Mouse (Mus musculus) skeletal muscle tissue, adult 2 months (tissue): ENCODE measurements at regions not wholly inside any gene's neighbourhood (a gene's known extent, or its start where the extent isn't known, plus 50 kb on each side); places are given as distances from the start of the nearest gene placed in this dataset.

ENCODE experiments used
- DNase-seq: peaks from one replicate; pipeline ENCODE4 v3.0.0-alpha.2; 2012; ENCODE audit warnings: low read depth, low spot score

DNA sequence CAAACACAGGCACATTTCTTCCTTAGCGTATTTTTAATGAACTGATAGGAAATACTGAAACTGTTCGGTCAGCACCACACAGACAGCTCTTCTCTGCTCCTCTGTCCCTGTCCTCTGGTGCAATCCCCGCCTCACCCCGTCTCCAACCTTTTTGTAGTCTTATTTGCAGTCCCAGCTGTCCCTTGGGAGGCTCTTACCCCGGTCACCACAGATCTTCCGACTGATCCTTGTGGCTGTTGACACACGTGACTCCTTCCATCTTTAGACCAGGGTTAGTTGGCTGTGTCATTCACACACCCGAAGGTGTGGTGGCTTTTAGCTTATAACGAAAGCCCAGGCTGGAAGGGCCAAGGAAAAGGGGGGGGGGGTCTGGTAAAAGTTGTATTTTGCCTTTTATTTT, 56.4 kb downstream of the Cyp26a1 start:
- no peak for DNase-seq

DNA sequence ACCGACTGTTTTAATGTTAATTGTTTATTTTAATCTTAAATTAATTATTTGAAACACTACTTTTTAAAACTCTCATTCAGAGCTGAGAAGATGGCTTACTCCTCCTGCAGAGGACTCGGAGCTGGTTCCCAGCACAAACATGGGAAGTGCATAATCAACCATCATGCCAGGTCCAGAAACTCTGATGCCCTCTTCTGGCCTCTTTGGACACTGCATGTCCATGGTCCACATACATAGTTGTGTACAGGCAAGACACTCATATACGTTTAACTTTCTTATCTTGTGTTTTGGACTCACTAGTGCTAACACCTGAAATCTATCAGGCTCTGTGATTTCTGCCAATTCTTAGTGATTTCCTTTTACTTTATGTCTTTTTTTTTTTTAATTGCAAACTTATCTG, 57.8 kb downstream of the Cyp26a1 start:
- no peak for DNase-seq

DNA sequence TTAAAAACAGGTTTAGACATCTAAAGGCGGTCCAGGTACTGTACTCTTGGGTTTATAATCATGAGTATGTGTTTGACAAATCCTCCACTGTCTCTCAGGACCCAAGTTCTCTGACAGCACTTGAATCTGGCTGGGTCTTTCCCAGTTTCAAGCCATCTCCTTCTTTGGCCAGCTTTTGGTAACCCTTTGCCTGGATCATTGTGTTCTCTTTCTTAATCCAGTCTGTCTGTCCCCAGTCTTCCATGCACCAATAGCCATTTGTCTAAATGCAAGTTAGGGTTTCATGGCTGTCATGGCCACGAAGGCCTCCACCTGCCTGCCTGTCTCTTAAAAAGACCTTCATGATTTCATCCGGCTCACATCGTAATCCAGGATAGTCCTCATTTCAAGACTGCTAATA, 71.8 kb downstream of the Cyp26a1 start:
- no peak for DNase-seq

DNA sequence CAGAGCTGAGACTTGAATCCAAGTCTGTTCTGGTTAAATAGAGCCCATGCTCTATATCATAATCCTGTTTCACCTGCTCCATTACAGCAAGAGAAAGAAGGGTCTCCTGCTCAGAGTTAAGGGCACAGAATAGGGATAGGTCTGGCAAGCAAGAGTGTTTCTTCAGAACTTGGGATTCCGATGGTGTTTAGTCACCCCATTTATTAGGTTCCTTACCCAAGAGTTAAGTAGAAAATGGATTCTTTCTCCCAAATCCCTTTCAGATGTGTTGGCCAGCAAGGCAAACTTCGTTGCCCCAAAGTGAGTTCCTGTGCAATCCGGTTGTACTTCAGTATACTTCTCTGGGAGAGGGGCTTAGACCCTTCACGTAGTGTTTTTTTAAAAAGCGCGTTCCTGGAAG, 74.4 kb downstream of the Cyp26a1 start:
- no peak for DNase-seq

DNA sequence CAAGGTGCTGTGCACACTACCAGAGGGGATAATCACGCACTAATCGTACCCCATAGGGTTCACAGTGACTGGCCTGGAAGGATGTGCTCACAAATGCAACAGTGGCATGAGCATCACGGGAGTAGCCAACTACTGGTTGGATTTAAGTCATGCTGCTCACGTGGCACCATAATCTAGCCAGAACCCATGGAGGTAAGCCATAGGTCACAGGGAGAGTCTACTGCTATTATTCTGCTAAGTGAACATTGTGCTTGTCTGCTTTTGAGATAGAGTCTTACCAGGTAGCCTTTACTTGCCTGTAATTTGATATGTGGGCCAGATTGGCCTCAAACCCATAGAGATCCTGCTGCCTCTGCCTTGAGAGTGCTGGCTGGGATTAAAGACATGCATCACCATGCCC, 77.0 kb downstream of the Cyp26a1 start:
- DNase-seq = no peak

DNA sequence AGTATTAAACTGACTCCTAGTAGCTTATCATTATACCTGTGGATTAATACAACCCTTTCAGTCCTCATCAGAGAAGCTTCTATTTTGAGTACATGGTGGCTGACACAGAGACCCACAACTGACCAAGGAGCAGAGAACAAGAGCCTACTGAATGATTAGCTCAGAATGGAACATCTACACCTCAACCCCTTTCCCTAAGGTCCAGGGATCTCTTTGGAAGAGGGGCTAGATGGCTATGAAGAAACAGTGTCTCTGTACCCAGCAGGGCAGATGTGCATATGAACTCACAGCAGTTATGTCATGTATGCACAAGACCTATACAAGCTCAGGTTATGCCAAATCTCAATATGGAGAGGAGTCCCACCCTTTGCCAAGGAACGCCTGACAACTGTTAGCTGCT, 77.4 kb downstream of the Cyp26a1 start:
- no peak for DNase-seq

DNA sequence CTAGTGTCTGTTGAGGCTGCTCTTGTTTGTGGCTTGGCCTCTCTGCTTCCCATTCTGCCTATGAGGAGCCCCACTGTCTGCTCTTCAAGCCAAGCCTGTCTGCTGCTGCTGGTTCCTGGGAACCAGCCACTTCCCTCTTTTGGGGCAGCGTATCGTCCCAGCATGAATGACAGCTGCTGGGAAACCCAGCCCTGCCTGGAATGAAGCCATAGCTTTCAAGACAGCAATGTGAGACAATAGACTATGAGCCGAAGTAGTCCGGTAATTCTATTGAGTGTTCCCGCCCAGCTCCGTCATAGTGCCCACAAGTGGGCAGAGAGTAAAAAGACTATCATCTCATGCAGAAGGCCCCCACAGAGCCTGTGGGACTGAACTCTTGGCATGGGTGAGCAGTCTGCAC, 80.4 kb downstream of the Cyp26a1 start:
- no peak for DNase-seq

DNA sequence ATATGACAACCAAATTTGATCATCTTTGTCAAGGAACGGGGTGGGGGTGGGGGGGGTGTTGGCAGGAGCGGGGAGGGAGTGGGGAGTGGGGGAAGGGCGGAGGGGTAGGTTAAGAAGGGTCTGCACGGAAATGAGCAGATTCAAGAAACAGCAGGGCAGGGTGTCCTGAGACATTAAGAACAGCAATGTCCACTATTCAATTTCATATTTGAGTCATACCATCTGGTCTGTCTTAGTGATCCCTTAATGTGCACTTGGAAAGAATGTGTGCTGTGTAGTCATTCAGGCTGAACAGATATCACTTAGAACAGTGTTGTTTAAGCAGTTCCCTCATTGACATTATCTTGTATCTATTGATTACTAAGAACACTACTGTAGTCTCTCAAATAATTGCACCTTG, 81.0 kb downstream of the Cyp26a1 start:
- DNase-seq = no peak

DNA sequence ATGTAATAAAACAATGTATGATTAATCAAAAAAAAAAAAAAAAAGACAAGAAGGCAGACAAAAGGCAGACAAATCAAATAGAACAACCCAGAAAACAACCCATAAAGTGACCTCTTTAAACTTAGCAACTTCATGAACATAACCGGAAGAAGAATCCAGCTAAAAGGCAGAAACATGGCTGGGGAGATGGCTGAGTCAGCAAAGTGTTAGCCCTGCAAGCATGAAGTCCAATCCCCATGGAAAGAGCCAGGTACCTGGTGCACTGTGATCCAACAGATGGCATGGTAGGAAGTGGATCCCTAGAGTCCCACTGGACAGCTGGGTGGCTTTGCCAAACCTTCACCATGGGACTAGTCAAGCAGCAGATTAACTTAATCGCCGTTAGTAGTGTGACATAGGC, 90.9 kb downstream of the Cyp26a1 start:
- no peak for DNase-seq

DNA sequence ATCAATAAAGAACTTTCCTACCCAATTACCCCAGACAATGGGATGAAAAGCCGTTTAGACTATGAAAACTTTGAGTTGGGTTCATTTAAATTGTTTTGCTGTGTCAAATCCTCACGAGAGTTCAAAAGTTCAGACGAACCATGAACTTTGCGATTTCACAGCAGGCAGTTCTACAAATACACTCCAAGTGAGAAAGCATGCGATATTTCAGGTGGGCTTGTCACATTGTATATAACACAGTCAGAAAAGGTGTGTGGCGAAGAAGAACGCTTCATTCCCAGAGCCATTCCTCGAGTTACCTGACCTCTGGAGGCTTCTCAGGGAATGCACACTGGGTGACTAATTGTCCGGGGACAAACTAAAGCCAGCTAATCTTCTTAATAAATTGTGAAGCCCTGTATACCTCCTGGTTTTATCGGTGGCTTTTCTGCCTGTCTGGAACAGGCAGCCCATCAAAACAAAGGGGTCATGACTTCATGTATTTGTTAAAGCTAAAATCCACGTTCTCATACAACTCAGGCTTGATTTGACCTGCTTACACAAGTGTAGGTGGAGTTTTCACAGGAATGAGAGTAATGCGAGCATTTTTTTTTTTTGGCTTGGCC, 92.1 kb downstream of the Cyp26a1 start:
- no peak for DNase-seq

DNA sequence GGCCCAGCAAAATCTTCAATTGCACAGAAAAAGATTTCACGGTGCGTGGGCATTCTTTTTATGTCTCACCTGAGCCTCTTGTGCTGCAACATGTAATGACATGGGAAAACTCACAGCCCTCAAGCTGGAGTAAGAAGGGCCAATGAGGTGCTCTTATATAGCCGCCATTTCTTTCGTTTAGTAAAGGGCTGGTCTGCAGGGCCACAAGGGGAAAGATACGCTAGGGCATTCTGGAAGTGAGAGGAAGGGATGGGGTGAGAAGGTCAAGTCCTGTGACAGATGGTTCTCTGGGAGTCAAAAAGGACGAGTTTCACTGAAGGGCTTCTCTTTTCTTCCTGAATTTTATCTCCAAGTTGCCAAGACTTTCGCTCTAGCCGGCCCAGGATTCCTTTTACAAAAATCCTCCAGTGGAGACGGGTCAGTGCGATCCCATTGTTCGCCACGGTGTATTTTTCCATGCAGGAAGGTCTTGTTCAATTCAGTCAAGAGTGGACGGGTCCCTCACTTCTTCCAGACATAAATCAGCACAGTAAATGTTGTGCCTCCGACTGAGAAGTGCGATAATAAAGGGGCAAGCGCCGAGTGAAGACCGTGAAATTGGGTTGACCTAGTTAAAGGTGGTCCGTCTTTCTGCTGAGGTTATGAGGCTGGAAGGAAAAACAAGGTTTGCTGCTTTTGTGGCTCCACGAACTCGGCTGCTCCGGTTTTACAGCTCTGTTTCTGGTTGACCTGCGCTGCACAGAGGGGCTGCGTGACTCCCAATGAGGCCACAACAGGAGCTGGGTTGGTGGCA, 92.9 kb downstream of the Cyp26a1 start:
- DNase-seq = no peak

DNA sequence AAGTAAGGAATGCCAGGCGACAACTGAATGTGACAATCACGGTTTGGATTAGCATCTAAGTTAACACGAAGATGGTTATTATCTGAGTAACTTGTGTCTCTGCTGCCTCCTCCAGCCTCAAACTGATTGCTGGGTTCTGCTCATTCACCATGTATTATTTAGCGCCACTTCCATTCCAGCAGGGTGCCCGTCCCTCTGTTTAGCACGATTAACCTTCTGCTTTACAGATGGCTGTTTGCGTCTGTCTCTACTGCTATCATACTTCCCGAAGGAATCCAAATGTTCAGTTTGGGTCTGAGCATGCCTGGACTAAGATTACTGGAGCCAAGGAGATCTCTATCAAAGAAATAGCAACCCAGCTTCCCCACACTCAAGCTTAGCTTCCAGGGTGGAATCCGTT, 95.6 kb downstream of the Cyp26a1 start:
- DNase-seq = no peak

DNA sequence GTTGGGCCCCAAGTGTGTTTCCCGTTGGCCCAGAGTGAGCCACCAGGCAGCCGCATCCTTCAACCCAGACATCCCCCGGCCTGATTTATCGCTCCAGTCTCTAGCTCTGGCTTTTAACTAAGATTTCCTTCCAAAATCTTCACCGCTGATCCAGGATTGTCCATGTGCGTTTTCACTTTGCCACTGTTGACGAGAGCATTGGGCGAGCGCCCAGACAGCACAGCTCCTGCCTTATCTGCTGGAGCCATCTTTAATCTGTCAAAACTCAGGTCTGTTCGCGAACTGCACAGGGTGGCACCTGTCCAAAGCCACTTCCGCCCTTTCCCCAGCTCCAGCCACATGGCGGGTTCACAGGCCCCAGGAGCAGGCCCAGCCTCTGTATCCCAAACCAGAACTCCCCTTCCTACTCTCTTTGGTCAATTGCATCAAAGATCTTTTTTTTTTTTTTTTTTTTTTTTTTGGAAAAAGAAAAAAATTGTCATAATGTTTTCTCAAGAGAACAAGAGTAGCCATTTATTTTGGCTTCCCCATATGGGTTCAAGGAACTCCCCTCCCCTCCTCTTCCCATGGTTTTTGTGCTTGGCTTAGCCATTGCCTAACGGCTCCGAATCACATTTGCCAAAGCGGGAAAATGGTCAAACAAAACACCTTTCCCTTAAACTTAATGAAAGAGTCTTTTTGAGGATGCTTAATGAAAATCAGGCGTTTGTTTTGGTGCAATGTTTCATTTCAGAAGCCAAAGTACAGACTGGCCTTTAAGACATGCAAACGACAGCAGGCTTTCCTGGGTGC, 98.2 kb downstream of the Cyp26a1 start:
- DNase-seq = peak; percentile 39

DNA sequence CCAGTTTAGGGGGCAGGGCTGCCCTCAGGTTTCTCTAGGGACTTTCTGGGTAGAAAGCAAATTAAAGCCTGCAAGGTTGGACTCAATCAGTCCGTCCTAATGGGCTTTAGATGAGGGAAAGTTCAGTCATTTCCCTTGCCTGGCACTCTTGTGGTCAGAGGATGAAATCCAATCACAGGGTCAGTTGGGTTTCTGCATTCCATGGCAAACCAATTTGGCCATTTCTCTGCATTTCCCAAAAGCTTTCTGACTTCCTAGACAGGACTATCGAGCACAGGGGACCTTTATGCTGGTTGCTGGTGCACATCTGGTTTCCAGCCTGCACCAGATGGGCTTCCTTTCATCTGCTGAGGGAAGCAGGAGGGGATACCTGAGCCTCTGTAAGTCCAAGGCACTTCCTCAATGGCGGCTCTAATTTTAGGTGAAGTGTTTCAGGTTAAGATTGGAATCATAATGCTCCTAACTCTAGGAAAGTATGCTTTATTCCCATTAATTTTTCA, 102.6 kb downstream of the Cyp26a1 start:
- no peak for DNase-seq

DNA sequence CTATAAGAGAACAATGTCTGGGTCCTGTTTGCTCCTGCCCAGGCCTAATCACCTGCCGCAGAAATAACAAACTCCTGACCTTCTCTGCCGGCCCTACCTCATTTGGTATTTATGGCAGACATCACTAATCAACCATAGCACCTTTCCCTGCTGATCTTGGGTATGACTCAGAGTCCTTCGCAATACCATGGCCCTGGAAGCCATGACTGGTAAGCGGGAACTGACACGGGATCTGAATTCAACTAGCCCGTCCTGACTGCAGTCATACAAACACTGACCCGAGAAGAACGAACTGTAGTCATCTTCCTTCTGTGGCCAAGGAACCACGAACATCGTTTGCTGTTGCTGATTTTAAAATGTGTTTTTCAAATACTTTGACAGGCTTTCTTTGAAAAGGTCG, 112.1 kb downstream of the Cyp26a1 start:
- no peak for DNase-seq

DNA sequence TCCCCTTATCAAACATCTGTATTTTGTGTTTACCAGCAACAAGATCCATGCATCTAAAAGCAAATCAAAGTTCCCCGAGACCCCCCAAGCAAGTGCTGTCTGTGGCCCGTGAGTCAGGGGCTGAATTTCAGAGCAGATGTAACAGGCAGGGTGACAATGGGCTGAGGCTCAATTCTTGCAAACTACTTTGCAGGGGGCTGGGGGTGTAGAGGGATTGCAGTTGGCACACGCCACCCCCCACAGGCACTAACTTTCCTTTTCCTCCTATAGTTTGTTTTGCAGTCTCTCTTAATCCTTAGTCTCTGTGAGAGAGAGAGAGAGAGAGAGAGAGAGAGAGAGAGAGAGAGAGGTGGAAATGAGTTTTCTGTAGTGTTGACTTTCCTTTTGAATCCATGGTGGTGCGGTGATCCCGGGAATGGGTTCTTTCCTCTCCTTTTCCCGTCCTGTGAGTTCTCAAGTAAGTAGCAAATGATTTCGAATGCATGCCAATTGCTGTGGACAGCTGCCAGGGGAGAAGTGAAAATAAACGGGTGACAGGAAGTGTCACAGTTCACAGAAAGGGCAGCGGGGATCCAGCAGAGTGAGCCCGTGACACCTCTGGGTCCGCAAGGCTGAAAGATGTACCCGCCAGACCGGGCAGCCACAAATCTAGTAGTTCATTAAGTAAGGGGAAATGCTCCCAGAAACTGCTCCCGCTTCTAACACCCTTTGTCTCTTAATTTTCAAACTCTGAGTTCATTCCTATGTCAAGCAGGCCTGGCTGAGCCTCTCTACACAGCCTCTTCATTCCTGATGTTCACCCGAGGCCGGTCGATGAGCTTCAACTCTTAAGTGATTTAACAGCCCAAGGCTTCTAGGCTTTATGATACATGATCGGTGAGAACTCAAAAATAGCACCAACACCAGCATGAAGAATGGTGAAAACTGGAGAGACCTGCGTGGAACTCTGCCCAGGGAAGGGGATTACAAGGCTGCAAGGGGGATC, 116.8 kb downstream of the Cyp26a1 start:
- peak; percentile 18 for DNase-seq

DNA sequence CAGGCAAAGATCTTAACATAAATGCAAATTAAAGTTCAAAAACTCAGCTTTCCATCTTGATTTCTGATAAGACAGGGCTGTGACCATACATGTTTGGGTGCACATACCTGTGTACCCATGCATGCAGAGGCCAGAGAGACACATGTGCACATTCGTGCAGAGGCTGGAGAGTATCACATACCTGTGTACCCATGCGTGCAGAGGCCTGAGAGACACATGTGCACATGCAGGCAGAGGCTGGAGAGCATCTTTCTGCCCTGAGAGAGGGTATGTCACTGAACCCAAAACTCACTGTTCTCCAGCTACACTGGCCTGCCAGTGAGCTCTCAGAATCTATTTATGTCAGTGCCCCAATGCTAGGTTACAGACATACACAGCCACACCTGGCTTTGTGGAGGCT, 118.0 kb downstream of the Cyp26a1 start:
- DNase-seq = no peak

DNA sequence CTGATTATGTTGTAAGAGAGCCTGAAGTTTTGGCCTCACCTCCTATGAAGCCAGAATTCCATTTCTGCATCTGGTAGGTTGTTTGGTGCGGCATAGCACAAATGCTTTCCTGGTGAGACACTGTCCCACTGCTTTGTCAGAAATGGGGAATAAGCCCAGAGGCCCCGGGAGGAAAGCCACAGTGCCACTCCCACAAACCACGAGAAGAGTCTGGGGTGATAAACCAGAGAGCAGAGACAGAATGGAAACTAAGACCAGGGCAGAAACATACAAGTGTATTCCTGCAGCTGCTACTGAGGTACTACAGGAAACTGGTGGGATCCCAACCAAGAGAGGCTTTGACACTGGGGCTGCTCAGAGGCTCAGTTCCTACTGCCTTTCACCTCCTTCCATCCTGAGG, 123.6 kb downstream of the Cyp26a1 start:
- DNase-seq = no peak

DNA sequence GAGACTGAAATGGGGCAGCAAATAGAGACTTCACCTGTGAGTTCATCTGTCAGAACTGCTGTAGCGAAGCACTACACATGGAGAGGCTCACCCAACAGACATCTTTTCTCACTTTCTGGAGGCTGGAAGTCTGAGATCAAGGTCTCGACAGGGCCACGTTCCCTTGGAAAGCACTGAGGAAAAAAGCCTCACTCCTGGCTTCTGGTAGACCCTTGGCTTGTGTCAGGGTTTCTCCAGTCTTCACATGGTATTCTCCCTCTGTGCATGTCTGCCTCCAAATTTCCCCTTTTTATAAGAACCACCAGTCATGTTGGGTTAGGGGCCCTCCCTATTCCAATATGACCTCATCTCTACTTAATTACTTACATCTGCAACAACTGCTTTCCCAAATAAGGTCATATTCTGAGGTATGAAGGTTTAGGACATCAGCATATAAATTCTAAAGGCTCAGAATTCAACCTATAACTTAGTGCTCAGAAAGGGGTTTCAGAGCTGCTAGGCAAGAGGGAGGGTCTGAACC, 124.1 kb downstream of the Cyp26a1 start:
- DNase-seq = no peak

DNA sequence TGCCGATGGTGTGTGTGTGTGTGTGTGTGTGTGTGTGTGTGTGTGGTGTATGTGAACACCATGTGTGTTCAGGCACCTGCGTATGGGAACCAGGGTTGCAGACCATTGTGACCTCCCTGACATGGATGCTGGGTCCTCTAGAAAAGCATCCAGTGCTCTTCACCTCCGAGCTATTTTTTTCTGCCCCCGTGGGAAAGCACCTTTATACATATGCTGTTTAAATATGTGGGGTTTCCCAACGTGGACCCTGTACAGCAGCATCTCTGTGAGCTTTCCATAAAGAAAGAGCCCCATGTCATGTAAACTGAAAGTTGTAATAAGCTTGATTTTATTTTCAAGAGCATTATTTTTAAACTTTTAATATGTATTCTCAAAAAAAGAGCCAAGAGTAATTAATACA, 126.6 kb downstream of the Cyp26a1 start:
- no peak for DNase-seq

DNA sequence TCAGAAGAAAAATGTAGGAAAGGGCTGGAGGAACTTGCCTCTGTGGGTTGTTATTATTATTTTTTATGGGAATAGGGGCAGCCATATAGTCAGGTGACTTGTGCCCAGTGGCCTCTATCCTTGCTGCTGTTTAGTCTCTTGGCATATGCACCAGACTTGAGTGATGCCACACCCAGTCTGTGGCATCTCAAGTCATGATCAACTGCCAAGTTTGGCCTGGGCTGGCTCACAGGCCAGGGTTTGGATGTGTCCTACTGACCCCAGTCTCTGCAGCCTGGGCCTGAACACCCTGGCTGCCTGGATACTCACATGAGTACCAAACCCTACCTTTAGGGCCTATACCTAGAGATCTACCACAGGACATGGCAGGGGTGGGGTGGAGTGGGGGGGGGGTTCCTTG, 133.8 kb downstream of the Cyp26a1 start:
- DNase-seq = no peak
